ENCODE assay signal across 7 mouse cellular contexts in the genomic region with DNA sequence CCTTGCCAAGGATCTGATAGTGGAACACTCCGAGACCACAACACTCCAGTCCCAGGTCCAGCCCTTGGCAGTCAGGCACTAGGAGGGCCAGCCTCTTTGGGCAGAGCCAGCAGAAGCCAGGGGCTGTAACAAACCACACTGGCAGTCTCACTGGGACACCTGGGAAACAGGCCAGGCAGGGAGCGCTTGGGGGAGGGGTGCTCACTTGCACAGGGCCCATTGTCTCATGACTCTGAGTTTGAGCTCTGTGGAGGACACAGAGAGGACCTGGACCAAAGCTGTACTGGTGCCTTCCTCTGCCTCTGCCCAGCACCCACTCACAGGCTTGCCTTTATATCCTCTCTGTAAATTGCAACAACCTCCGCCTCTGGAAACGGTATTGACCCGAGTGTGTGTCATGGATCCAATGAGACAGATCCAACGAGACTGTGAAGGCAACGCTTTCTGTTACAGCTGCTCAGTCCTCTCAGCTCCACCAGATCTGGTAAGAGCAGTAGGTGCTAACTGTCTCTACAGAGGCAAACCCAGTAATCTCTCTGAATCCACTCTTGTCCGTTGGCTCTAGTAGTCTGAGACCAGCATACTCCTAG. TPM values are rescaled to one million over a fixed set of nuclear protein-coding genes. Genes with fewer than 3 reads are reported as not detected.
A peak's percentile ranks its signal among the peaks of the same experiment; 100 is the strongest.
DNase-seq lines count a peak whose midpoint lies in the region; ATAC-seq and TF ChIP-seq lines count a peak whose summit lies in the region.

A gene (plus strand): TSS at position 229 of the 590 bp plus-strand sequence.

- peak; percentile 45 to 51 for DNase-seq in adrenal gland, adult 18-20 months (ENCODE audit: low spot score in 2 of 2)
- peak; percentile 60 for DNase-seq in gastrocnemius, adult 18-20 months (ENCODE audit: low spot score)
- peak; percentile 82 to 83 for DNase-seq in layer of hippocampus, postnatal 36 days
- DNase-seq in lung, postnatal 10 days, result peak; percentile 81
- DNase-seq in ovary, postnatal 36 days (ENCODE audit: low spot score), result peak; percentile 74

- H3K4me1 ChIP-seq in cortical plate, adult 2 months (ENCODE audit: control insufficient read depth, insufficient read depth, low read length), result peaks cover 13% of the 10 kb centered on the region
- H3K4me1 ChIP-seq in hindbrain, embryonic 13.5 days (replicated peaks), result peaks cover 36% of the 10 kb centered on the region

- H3K27ac ChIP-seq in cortical plate, adult 2 months (ENCODE audit: insufficient read depth, low read length), result peak within 1 kb of the TSS; percentile 93
- H3K27ac ChIP-seq in hindbrain, embryonic 13.5 days, result peak within 1 kb of the TSS; percentile 94

- H3K4me3 ChIP-seq in cortical plate, adult 2 months (ENCODE audit: insufficient read depth, low read length), result peak within 1 kb of the TSS; percentile 87
- H3K4me3 ChIP-seq in hindbrain, embryonic 13.5 days, result peak within 1 kb of the TSS; percentile 83

- H3K9me3 ChIP-seq in hindbrain, embryonic 13.5 days, result no peaks in the 10 kb centered on the region

- 27% methylated on average over 8 of the region's 8 CpGs for WGBS in hindbrain, embryonic 13.5 days

- ATAC-seq in hindbrain, embryonic 13.5 days (ENCODE audit: low FRiP score), result peak; percentile 38

- H3K9ac ChIP-seq in hindbrain, embryonic 13.5 days, result peak within 1 kb of the TSS; percentile 92

- TF ChIP-seq POLR2A in cortical plate, adult 2 months (IDR thresholded peaks at IDR 0.05; ENCODE audit: extremely low read depth, insufficient read depth, low read length), result peak; percentile 25; the same call in 1 of the 2 replicates

- H3K4me2 ChIP-seq in hindbrain, embryonic 13.5 days, result peak within 1 kb of the TSS; percentile 94

- H3K36me3 ChIP-seq in hindbrain, embryonic 13.5 days, result no peaks in the 10 kb centered on the region

- H3K27me3 ChIP-seq in hindbrain, embryonic 13.5 days, result no peaks in the 10 kb centered on the region

- no peak for TF ChIP-seq CTCF in cortical plate, adult 2 months (IDR thresholded peaks at IDR 0.05; ENCODE audit: extremely low read depth, insufficient read depth, low read length)

RNA-seq across cellular contexts. Expression of the gene that starts here (rescaled TPM):
- total RNA-seq in adrenal gland, adult 18-20 months (2021), result 1,000 to 10,000 TPM; 1,314 to 2,885 TPM
- polyA plus RNA-seq in cortical plate, adult 2 months (2012; rRNA removed), result 154 and 158 TPM in 2 replicates
- total RNA-seq in gastrocnemius, adult 18-20 months (2021), result 10 to 100 TPM; 10.8 to 10.9 TPM
- 231 TPM in 2 replicates for polyA plus RNA-seq in hindbrain, embryonic 13.5 days (2015; fragmentation: Nextera tagmentation; extraction: Ambion mirVana)
- 100 to 1,000 TPM; 147 to 168 TPM for total RNA-seq in layer of hippocampus, postnatal 36 days (2021)

Comparison
In these comparisons a context has a peak if more than half of its experiments do, and no peak if none do; other contexts are left out.
1. Peak in every context shown above with its lines: DNase-seq, ATAC-seq, H3K4me3 ChIP-seq and H3K27ac ChIP-seq.
2. RNA of the gene that starts here (total RNA-seq): 1,314 to 2,885 TPM in adrenal gland, adult 18-20 months and 147 to 168 TPM in layer of hippocampus, postnatal 36 days; 10.8 to 10.9 TPM in gastrocnemius, adult 18-20 months; every median in the first group is over 10 times any median in the second.
3. RNA of the gene that starts here (total RNA-seq): 1,314 to 2,885 TPM in adrenal gland, adult 18-20 months; 147 to 168 TPM in layer of hippocampus, postnatal 36 days; every median in the first group is over 4 times any median in the second.